Mouse (Mus musculus) MEL (cell line): ENCODE data around the gene Fam102b. TPM values are rescaled to one million over a fixed set of nuclear protein-coding genes. Genes with fewer than 3 reads are reported as not detected.

Experiments used
- DNase-seq: peaks from one replicate; pipeline ENCODE4 v3.0.0; 2011; ENCODE audit warnings: low read depth, low spot score
- H3K27ac ChIP-seq: 2 replicates; pipeline ENCODE4 v1.5.1; 2012; ENCODE audit warnings: low read depth, mild to moderate bottlenecking, control low read depth, low read length, moderate library complexity; ENCODE audit not compliant: control insufficient read depth
- H3K27me3 ChIP-seq, 2 experiments: fragments of 150-350 bp in 1 of 2; sonication (generic) in 1 of 2; 2 replicates each; pipeline ENCODE4 v1.6.1; 2012; ENCODE audit warnings: low read length in 2 of 2, mild to moderate bottlenecking in 2 of 2, improper control_type of control experiment in 1 of 2, moderate library complexity in 1 of 2; ENCODE audit not compliant: insufficient read depth in 2 of 2, control insufficient read depth in 1 of 2
- H3K36me3 ChIP-seq, 2 experiments: 2 replicates each; pipeline ENCODE4 v1.6.1; 2012 to 2014; ENCODE audit warnings: low read length in 2 of 2, improper control_type of control experiment in 1 of 2, inconsistent platforms in 1 of 2, mild to moderate bottlenecking in 1 of 2; ENCODE audit not compliant: insufficient read depth in 2 of 2, control insufficient read depth in 1 of 2
- H3K4me1 ChIP-seq, 2 experiments: fragments of 150-350 bp in 1 of 2; sonication (generic) in 1 of 2; 2 replicates each; pipeline ENCODE4 v1.6.1; 2012; ENCODE audit warnings: low read length in 2 of 2, improper control_type of control experiment in 1 of 2, mild to moderate bottlenecking in 1 of 2; ENCODE audit not compliant: insufficient read depth in 2 of 2, control insufficient read depth in 1 of 2
- H3K4me3 ChIP-seq, 2 experiments: fragments of 150-350 bp in 1 of 2; sonication (generic) in 1 of 2; 2 replicates each; pipeline ENCODE4 v1.5.1; 2012; ENCODE audit warnings: low read depth in 2 of 2, low read length in 2 of 2, mild to moderate bottlenecking in 2 of 2, moderate library complexity in 2 of 2, control low read depth in 1 of 2, improper control_type of control experiment in 1 of 2; ENCODE audit not compliant: control insufficient read depth in 1 of 2, insufficient read depth in 1 of 2
- H3K79me2 ChIP-seq: 2 replicates; pipeline ENCODE4 v1.6.1; 2012; ENCODE audit warnings: mild to moderate bottlenecking, low read length, moderate library complexity; ENCODE audit not compliant: control insufficient read depth, poor library complexity, insufficient read depth
- H3K9ac ChIP-seq: 2 replicates; pipeline ENCODE4 v1.6.1; 2012; ENCODE audit warnings: low read depth, mild to moderate bottlenecking, control low read depth, low read length, moderate library complexity; ENCODE audit not compliant: control insufficient read depth, poor library complexity, severe bottlenecking
- H3K9me3 ChIP-seq: fragments of 150-350 bp; sonication (generic); replicated peaks from 2 replicates; pipeline ENCODE4 v1.6.1; 2012; ENCODE audit warnings: mild to moderate bottlenecking, low read length, improper control_type of control experiment, moderate library complexity; ENCODE audit not compliant: insufficient read depth
- CHD2 ChIP-seq: IDR thresholded peaks from 2 replicates; pipeline ENCODE4 v1.6.1; 2011; ENCODE audit warnings: low read length, improper control_type of control experiment
- CTCF ChIP-seq, 3 experiments: IDR thresholded peaks in 2 of 3; conservative IDR thresholded peaks in 1 of 3; 2 replicates each; pipeline ENCODE4 v1.5.1; 2011 to 2012; ENCODE audit warnings: low read length in 3 of 3, low read depth in 2 of 3, mild to moderate bottlenecking in 2 of 3, improper control_type of control experiment in 1 of 3, inconsistent platforms in 1 of 3, mixed read lengths in 1 of 3, moderate library complexity in 1 of 3; ENCODE audit not compliant: control insufficient read depth in 1 of 3, insufficient read depth in 1 of 3, poor library complexity in 1 of 3, severe bottlenecking in 1 of 3
- GABPA ChIP-seq: IDR thresholded peaks from 2 replicates; pipeline ENCODE4 v1.6.1; 2012; ENCODE audit warnings: low read depth, mild to moderate bottlenecking, inconsistent platforms, low read length, improper control_type of control experiment, moderate library complexity
- JUND ChIP-seq: IDR thresholded peaks from 2 replicates; pipeline ENCODE4 v1.6.1; 2011; ENCODE audit warnings: low read depth, mild to moderate bottlenecking, improper control_type of control experiment, low read length
- MAZ ChIP-seq: IDR thresholded peaks from 2 replicates; pipeline ENCODE4 v1.6.1; 2012; ENCODE audit warnings: low read depth, mild to moderate bottlenecking, inconsistent platforms, low read length, improper control_type of control experiment
- MEF2A ChIP-seq: IDR thresholded peaks from 2 replicates; pipeline ENCODE4 v1.6.1; 2014; ENCODE audit warnings: low read depth, mild to moderate bottlenecking, inconsistent platforms, low read length, improper control_type of control experiment; ENCODE audit not compliant: poor library complexity, insufficient replicate concordance, severe bottlenecking; ENCODE audit errors: extremely low read depth
- MYB ChIP-seq: IDR thresholded peaks from 2 replicates; pipeline ENCODE4 v1.6.1; 2011; ENCODE audit warnings: mild to moderate bottlenecking, low read depth, low read length, improper control_type of control experiment
- MYC ChIP-seq: IDR thresholded peaks from 2 replicates; pipeline ENCODE4 v1.6.1; 2011; ENCODE audit warnings: low read depth, mild to moderate bottlenecking, low read length, improper control_type of control experiment, moderate library complexity
- POLR2A ChIP-seq, 2 experiments: IDR thresholded peaks; 2 replicates each; pipeline ENCODE4 v1.6.1; 2011 to 2012; ENCODE audit warnings: low read length in 2 of 2, mild to moderate bottlenecking in 2 of 2, control low read depth in 1 of 2, improper control_type of control experiment in 1 of 2, low read depth in 1 of 2, moderate library complexity in 1 of 2; ENCODE audit not compliant: control insufficient read depth in 1 of 2, insufficient read depth in 1 of 2, poor library complexity in 1 of 2
- POLR2AphosphoS5 ChIP-seq: IDR thresholded peaks from 2 replicates; pipeline ENCODE4 v1.6.1; 2012; ENCODE audit warnings: low read depth, borderline replicate concordance, mild to moderate bottlenecking, inconsistent platforms, low read length, moderate library complexity, mixed read lengths
- SMC3 ChIP-seq: IDR thresholded peaks from 2 replicates; pipeline ENCODE4 v1.6.1; 2011; ENCODE audit warnings: low read depth, low read length, improper control_type of control experiment
- TAL1 ChIP-seq: IDR thresholded peaks from 2 replicates; pipeline ENCODE4 v1.6.1; 2012; ENCODE audit warnings: mild to moderate bottlenecking, inconsistent platforms, low read length, moderate library complexity, mixed read lengths
- TBP ChIP-seq: IDR thresholded peaks from 2 replicates; pipeline ENCODE4 v1.8.0; 2011; ENCODE audit warnings: low read depth, low read length, improper control_type of control experiment
- TCF12 ChIP-seq: IDR thresholded peaks from 2 replicates; pipeline ENCODE4 v1.6.1; 2014; ENCODE audit warnings: low read depth, mild to moderate bottlenecking, inconsistent platforms, low read length, improper control_type of control experiment, moderate library complexity
- UBTF ChIP-seq: IDR thresholded peaks from 2 replicates; pipeline ENCODE4 v1.6.1; 2012; ENCODE audit warnings: low read depth, mild to moderate bottlenecking, inconsistent platforms, low read length, improper control_type of control experiment, moderate library complexity, borderline replicate concordance; ENCODE audit not compliant: insufficient read depth
- USF2 ChIP-seq, 2 experiments: IDR thresholded peaks; 2 replicates each; pipeline ENCODE4 v1.6.1; 2011 to 2012; ENCODE audit warnings: improper control_type of control experiment in 2 of 2, low read length in 2 of 2, borderline replicate concordance in 1 of 2, inconsistent platforms in 1 of 2, low read depth in 1 of 2, mild to moderate bottlenecking in 1 of 2; ENCODE audit not compliant: insufficient read depth in 1 of 2
- ZC3H11A ChIP-seq: IDR thresholded peaks from 2 replicates; pipeline ENCODE4 v1.6.1; 2012; ENCODE audit warnings: low read depth, mild to moderate bottlenecking, inconsistent platforms, low read length, improper control_type of control experiment
- ZNF384 ChIP-seq: IDR thresholded peaks from 2 replicates; pipeline ENCODE4 v1.6.1; 2012; ENCODE audit warnings: low read depth, mild to moderate bottlenecking, inconsistent platforms, low read length, improper control_type of control experiment
- polyA plus RNA-seq, 2 experiments: library from polyadenylated mRNA; stranded (reverse) in 1 of 2; unstranded in 1 of 2; fragments of >175 nt in 1 of 2; fragments of >200 nt in 1 of 2; gene quantifications; 2 replicates each; pipeline versions ENCODE4 v1.2.1 to v1.2.4; 2012; ENCODE audit warnings: low replicate concordance in 2 of 2, low read depth in 1 of 2; ENCODE audit not compliant: insufficient read length in 2 of 2, insufficient read depth in 1 of 2, missing spikeins in 1 of 2
- total RNA-seq: library from RNA; depleted of rRNA; stranded (reverse); fragments of 300-350 nt; gene quantifications from 2 replicates; pipeline ENCODE4 v1.2.3, GENCODE M21; 2012

Gene Fam102b
- total and polyA plus RNA-seq, 3 experiments, result 10.4 to 26.9 (median 14.1) TPM

GRCm38 (mm10) chr3:108926308-108926707, 101.1 kb downstream of the Fam102b start:
- H3K9me3 ChIP-seq, result no peaks in the 10 kb centered on the region
- no peaks in the 10 kb centered on the region for H3K27me3 ChIP-seq
- H3K36me3 ChIP-seq, result peaks cover 0 to 4% of the 10 kb centered on the region in 2 experiments; a peak in 2 of 4 replicates
- peaks cover 0 to 9% of the 10 kb centered on the region in 2 experiments; a peak in 1 of 4 replicates for H3K4me1 ChIP-seq
- no peak overlapping the region for H3K4me3 ChIP-seq
- no peak for DNase-seq
- TF ChIP-seq ZC3H11A (no peak), TAL1 (no peak), CHD2 (no peak), POLR2A (IDR thresholded peaks at IDR 0.05; ENCODE audit: control insufficient read depth in 1 of 2, insufficient read depth in 1 of 2, low read depth in 1 of 2, low read length in 2 of 2, poor library complexity in 1 of 2) (no peak), MYC (no peak), SMC3 (no peak), TCF12 (no peak), JUND (no peak), TBP (no peak), ZNF384 (no peak)
- H3K9ac ChIP-seq, result no peak overlapping the region
- no peaks in the 10 kb centered on the region for H3K79me2 ChIP-seq
- no peak overlapping the region for H3K27ac ChIP-seq

- no peak for DNase-seq
- no peaks in the 10 kb centered on the region for H3K27me3 ChIP-seq
- TF ChIP-seq TBP (no peak), GABPA (no peak), MYB (no peak), UBTF (no peak), MEF2A (no peak), USF2 (IDR thresholded peaks at IDR 0.05; ENCODE audit: borderline replicate concordance in 1 of 2, insufficient read depth in 1 of 2, low read depth in 1 of 2, low read length in 2 of 2) (no peak), CTCF (IDR thresholded peaks at IDR 0.05 in 2 of 3, conservative IDR thresholded peaks at IDR 0.05 in 1 of 3; ENCODE audit: control insufficient read depth in 1 of 3, insufficient read depth in 1 of 3, low read depth in 2 of 3, low read length in 3 of 3, poor library complexity in 1 of 3, severe bottlenecking in 1 of 3) (no peak), CHD2 (no peak), MAZ (no peak), POLR2AphosphoS5 (no peak)
- no peak overlapping the region for H3K9ac ChIP-seq
- peaks cover 0 to 9% of the 10 kb centered on the region in 2 experiments; a peak in 1 of 4 replicates for H3K4me1 ChIP-seq
- H3K9me3 ChIP-seq, result no peaks in the 10 kb centered on the region
- no peaks in the 10 kb centered on the region for H3K79me2 ChIP-seq
- H3K36me3 ChIP-seq, result peaks cover 0 to 4% of the 10 kb centered on the region in 2 experiments; a peak in 2 of 4 replicates
- no peak overlapping the region for H3K27ac ChIP-seq
- H3K4me3 ChIP-seq, result no peak overlapping the region
Observed at GRCm38 (mm10) chr3:108925677-108926076, 101.7 kb downstream of the Fam102b start.
